Mouse (Mus musculus): ENCODE measurements around the gene Creb3l1. TPM values are rescaled to one million over a fixed set of nuclear protein-coding genes. Genes with fewer than 3 reads are reported as not detected.

Gene Creb3l1
- polyA plus RNA-seq, 1 experiment from 2014 or later = 1.3 TPM

DNA sequence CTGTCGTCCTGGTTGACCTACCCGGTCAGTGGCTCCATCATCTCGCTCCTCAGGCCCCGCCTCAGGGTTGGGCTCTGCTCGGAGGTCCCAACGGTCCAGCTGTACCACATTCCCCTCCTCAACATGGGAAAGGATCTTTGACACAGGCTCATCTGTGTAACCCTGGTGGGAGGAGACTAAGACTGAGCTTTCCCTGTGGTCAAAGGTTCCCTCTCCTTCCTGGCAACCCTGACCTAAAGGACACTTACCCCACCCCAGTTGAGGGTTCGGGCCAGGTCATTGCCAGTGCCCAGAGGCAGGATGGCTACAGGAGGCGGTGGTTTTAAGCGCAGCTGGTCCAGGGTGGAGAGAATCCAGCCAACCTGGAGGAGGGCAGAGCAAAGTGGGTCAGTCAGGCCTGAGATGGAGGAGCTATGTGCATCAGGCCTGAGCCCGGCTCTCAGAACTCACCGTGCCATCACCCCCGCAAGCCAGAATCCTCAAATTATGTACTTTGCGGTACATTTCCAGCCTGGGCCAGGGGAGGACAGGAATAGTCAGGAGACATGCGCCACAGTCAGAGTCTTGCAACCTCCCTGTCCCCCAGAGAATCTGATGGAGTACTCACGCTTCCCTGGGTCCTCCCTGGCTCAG lies 84.9 kb downstream of the Creb3l1 start:
- Histone ChIP-seq H3K27ac (no peak overlapping the region), H3K36me3 (peaks cover 73% of the 10 kb centered on the region), H3K9me3 (no peaks in the 10 kb centered on the region), H3K4me2 (no peak overlapping the region), H3K27me3 (no peaks in the 10 kb centered on the region), H3K4me1 (replicated peaks) (peaks cover 5% of the 10 kb centered on the region), H3K9ac (replicated peaks) (no peak overlapping the region), H3K4me3 (replicated peaks) (no peak overlapping the region)
- no peak for ATAC-seq (ENCODE audit: insufficient number of reproducible peaks, insufficient read depth, low FRiP score, low TSS enrichment, low read depth)
- WGBS = 81% methylated on average over 15 of the region's 15 CpGs

DNA sequence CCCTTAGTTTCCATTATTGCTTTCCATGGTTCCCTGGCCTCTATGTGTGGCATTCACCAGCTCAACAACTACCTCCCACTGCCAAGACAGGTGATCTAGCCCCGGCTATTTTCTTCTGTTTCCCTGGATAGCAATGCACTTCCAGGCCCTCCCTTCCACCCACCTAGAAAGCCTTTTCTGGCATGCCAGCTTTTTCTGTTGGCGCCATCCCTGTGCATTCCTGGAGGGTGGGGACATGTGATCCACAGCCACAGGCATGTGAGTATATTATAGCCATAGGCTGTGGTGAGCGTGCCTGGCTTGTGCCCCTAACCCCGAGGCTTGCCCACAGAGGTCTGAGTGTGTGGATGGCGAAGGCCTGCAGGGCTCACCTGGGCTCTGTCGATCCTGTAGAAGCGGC lies 88.1 kb downstream of the Creb3l1 start:
- Histone ChIP-seq H3K4me2 (no peak overlapping the region), H3K27ac (no peak overlapping the region), H3K4me3 (replicated peaks) (no peak overlapping the region), H3K9ac (replicated peaks) (no peak overlapping the region), H3K9me3 (no peaks in the 10 kb centered on the region), H3K27me3 (no peaks in the 10 kb centered on the region), H3K36me3 (peaks cover 69% of the 10 kb centered on the region), H3K4me1 (replicated peaks) (peaks cover 25% of the 10 kb centered on the region)
- no peak for ATAC-seq (ENCODE audit: insufficient number of reproducible peaks, insufficient read depth, low FRiP score, low TSS enrichment, low read depth)
- WGBS = 90% methylated on average over 7 of the region's 7 CpGs

DNA sequence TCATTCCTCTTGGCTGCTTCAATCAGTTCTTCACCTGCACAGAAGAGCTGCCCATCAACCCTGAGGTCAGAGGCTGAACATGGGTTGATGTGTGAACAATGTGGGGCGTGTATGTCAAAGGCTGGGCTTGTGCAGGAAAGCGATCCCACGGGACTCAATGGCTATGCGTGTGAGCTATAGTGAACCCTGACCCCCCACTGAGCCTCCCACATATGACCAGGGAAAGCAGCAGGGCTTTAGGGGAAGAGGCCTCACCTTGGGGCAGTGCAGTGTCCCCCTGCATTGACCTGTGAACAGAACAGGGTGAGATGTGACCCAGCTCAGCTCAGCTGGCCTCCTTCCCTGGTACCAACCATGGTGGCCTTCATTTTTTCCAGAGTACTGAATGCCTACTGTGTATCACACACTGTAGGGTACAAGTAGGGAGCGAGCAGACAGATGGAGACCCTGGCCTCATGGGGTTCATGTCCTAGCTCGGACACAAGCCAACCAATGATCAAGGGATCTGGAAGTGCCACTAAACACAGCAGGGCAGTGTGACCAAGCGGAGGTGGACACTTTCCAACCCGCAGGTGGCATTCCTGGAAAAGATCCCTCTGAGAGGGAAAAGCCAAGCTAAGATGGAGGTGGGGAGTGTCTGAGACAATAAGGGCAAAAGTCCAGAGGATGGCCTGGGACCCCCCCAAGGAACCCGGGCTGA lies 89.3 kb downstream of the Creb3l1 start:
- Histone ChIP-seq H3K4me2 (no peak overlapping the region), H3K4me1 (replicated peaks) (peaks cover 25% of the 10 kb centered on the region), H3K27ac (0 out of 2 replicates have a peak overlapping the region, but pooled peaks have one; percentile 99), H3K9me3 (no peaks in the 10 kb centered on the region), H3K9ac (replicated peaks) (no peak overlapping the region), H3K4me3 (replicated peaks) (no peak overlapping the region), H3K36me3 (peaks cover 60% of the 10 kb centered on the region), H3K27me3 (no peaks in the 10 kb centered on the region)
- no peak for ATAC-seq (ENCODE audit: insufficient number of reproducible peaks, insufficient read depth, low FRiP score, low TSS enrichment, low read depth)
- 89% methylated on average over 9 of the region's 9 CpGs for WGBS

DNA sequence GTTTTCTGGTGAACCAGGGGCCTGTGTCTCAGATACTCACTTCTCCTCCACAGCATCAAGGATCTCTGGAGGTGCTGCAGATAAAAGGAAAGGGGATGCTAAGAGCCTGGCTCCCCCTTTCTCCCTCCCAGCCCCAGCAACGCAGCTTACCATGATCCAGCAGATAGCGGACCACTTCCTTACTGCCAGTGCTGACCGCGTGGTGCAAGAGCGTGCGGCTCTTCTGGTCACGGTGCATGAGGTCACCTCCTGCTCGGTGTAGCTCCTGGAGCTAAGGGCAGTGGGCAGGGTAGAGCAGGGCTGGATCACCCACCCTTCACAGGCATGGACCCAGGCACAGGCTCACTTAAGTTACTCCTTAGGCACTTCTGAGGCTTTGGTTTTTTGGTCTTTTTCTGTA lies 90.3 kb downstream of the Creb3l1 start:
- Histone ChIP-seq H3K4me1 (replicated peaks) (peaks cover 34% of the 10 kb centered on the region), H3K27me3 (no peaks in the 10 kb centered on the region)

DNA sequence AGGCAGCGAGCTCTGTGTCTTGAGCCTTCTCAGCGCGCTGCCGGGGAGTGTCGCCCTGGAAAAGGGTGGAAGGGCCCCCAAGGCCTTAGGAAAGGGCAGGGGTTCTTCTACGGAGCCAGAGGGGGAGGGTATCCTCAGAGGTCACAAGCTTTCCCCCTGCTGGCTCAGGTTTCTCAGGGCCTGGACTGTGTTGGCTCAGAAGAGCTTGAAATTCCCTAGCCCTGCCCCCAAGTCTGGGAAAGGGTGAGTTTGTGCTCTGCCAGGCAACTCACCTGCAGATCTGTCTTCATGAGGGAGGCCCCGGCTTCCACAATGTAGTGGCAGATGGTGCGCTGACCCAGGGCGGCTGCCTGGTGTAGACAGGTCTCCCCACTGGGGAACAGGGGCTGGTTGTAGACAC lies 90.8 kb downstream of the Creb3l1 start:
- Histone ChIP-seq H3K4me1 (replicated peaks) (peaks cover 39% of the 10 kb centered on the region), H3K9ac (replicated peaks) (0 out of 2 replicates have a peak overlapping the region, but pooled peaks have one; percentile 51), H3K36me3 (peaks cover 59% of the 10 kb centered on the region), H3K27ac (peak overlapping the region; percentile 99), H3K27me3 (no peaks in the 10 kb centered on the region), H3K4me3 (replicated peaks) (no peak overlapping the region), H3K9me3 (no peaks in the 10 kb centered on the region), H3K4me2 (peak overlapping the region; percentile 23; the same call in 1 of the 2 replicates)
- ATAC-seq (ENCODE audit: insufficient number of reproducible peaks, insufficient read depth, low FRiP score, low TSS enrichment, low read depth) = no peak
- WGBS = 12% methylated on average over 9 of the region's 9 CpGs

More for the DNA sequence above, 90.3 kb downstream of the Creb3l1 start:
- WGBS = 45% methylated on average over 8 of the region's 8 CpGs
- peak overlapping the region; percentile 99 for H3K27ac ChIP-seq
- H3K4me2 ChIP-seq = 0 out of 2 replicates have a peak overlapping the region, but pooled peaks have one; percentile 23
- 0 out of 2 replicates have a peak overlapping the region, but pooled peaks have one; percentile 23 for H3K9ac ChIP-seq (replicated peaks)
- H3K36me3 ChIP-seq = peaks cover 59% of the 10 kb centered on the region
- ATAC-seq (ENCODE audit: insufficient number of reproducible peaks, insufficient read depth, low FRiP score, low TSS enrichment, low read depth) = no peak
- no peak overlapping the region for H3K4me3 ChIP-seq (replicated peaks)
- no peaks in the 10 kb centered on the region for H3K9me3 ChIP-seq

DNA sequence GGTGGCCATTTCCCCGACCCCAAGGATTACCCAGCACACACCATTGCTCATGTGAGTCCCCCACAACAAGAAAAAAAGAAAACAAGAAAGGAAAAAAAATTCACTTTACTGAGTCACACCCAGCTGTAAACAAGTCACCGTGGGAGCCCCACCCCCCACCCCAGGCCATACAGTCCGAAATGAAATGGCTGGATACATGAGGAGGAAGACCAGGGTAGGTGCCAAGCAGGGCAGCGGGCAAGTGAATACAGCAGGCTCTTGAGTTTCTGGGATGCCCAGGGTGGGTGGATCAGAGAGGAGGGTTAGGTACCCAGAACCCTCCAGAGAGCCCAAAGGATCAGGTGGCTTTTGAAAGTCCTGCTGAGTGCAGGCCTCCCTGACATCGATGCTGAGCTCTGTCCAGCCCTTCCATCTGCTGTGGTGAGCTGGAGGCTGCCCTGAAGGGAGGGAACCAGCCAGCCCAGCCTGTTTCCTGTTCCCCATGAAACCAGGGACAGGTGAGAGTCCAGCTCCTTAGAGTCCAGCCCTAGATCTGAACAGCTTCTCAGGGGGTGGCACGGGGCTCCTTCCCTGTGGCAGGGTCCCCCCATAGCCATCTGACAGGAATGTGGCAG lies 91.5 kb downstream of the Creb3l1 start:
- H3K9ac ChIP-seq (replicated peaks) = peak overlapping the region; percentile 51
- peaks cover 57% of the 10 kb centered on the region for H3K36me3 ChIP-seq
- WGBS = 10% methylated on average over 6 of the region's 6 CpGs
- peak overlapping the region; percentile 83 for H3K4me2 ChIP-seq
- peaks cover 46% of the 10 kb centered on the region for H3K4me1 ChIP-seq (replicated peaks)
- H3K27ac ChIP-seq = peak overlapping the region; percentile 99
- no peaks in the 10 kb centered on the region for H3K9me3 ChIP-seq
- no peaks in the 10 kb centered on the region for H3K27me3 ChIP-seq
- H3K4me3 ChIP-seq (replicated peaks) = peak overlapping the region; percentile 80
- ATAC-seq (ENCODE audit: insufficient number of reproducible peaks, insufficient read depth, low FRiP score, low TSS enrichment, low read depth) = no peak

Small RNA genes lying within 50 kb of the gene (microRNA-seq; reads per million reads assigned to microRNA genes)
- not detected for gene Mir6999

Other genes starting within 250 kb of the Creb3l1 start
- gene Chrm4, start 97.3 kb downstream of the Creb3l1 start, polyA plus RNA-seq (2016; fragmentation: Nextera tagmentation; extraction: Ambion mirVana) = 0.33 and 0.65 TPM in 2 replicates
- gene Mdk, start 92.2 kb downstream of the Creb3l1 start, polyA plus RNA-seq (2016; fragmentation: Nextera tagmentation; extraction: Ambion mirVana) = 2,281 and 2,291 TPM in 2 replicates
- 0.28 and 0.59 TPM in 2 replicates for gene Gm9821, start 78.8 kb downstream of the Creb3l1 start, polyA plus RNA-seq (2016; fragmentation: Nextera tagmentation; extraction: Ambion mirVana)
- gene Dgkz, start 48.6 kb downstream of the Creb3l1 start, polyA plus RNA-seq (2016; fragmentation: Nextera tagmentation; extraction: Ambion mirVana) = 33.7 and 39.9 TPM in 2 replicates
- gene Phf21a, start 68.6 kb upstream of the Creb3l1 start, polyA plus RNA-seq (2016; fragmentation: Nextera tagmentation; extraction: Ambion mirVana) = 34.2 and 43.6 TPM in 2 replicates